Mouse (Mus musculus): ENCODE data around the gene Hsd3b4. TPM values are rescaled to one million over a fixed set of nuclear protein-coding genes. Genes with fewer than 3 reads are reported as not detected.
"Not testable (repeated sequence)": the region's sequence is repeated elsewhere in the genome, so short reads cannot be mapped to it uniquely, and the experiment has no call there.

The Hsd3b4 gene
- polyA plus RNA-seq (2015; fragmentation: Nextera tagmentation; extraction: Ambion mirVana): not detected in 2 replicates

GRCm38 (mm10) chr3:98510414-98510813 lies at the start of gene Hsd3b4:
Gene Hsd3b4, minus strand, starts transcription at chr3:98510514.
- not testable (repeated sequence) for H3K9me3 ChIP-seq; H3K4me2 ChIP-seq; H3K4me3 ChIP-seq; H3K36me3 ChIP-seq; ATAC-seq (ENCODE audit: low FRiP score); H3K9ac ChIP-seq; H3K27ac ChIP-seq; H3K4me1 ChIP-seq (replicated peaks); H3K27me3 ChIP-seq
- WGBS: no CpG with 5 or more reads among the region's 1 CpGs

GRCm38 (mm10) chr3:98550832-98551231 lies 40.5 kb upstream of the Hsd3b4 start:
- not testable (repeated sequence) for H3K4me2 ChIP-seq; ATAC-seq (ENCODE audit: low FRiP score); H3K9ac ChIP-seq; H3K4me3 ChIP-seq; H3K27ac ChIP-seq; H3K9me3 ChIP-seq; H3K36me3 ChIP-seq; H3K4me1 ChIP-seq (replicated peaks); H3K27me3 ChIP-seq
- no CpG with 5 or more reads among the region's 1 CpGs for WGBS

GRCm38 (mm10) chr3:98550215-98550614 lies 39.9 kb upstream of the Hsd3b4 start:
- not testable (repeated sequence) for H3K9ac ChIP-seq; H3K27ac ChIP-seq; H3K4me2 ChIP-seq; H3K9me3 ChIP-seq; H3K4me1 ChIP-seq (replicated peaks); H3K27me3 ChIP-seq; H3K4me3 ChIP-seq; H3K36me3 ChIP-seq
- WGBS: no CpG with 5 or more reads among the region's 2 CpGs
- ATAC-seq (ENCODE audit: low FRiP score): 0 out of 2 replicates have a peak, but pooled peaks have one; percentile 54

GRCm38 (mm10) chr3:98548495-98548894 lies 38.2 kb upstream of the Hsd3b4 start:
- not testable (repeated sequence) for H3K4me1 ChIP-seq (replicated peaks); H3K9ac ChIP-seq; H3K4me2 ChIP-seq; H3K36me3 ChIP-seq; H3K9me3 ChIP-seq; ATAC-seq (ENCODE audit: low FRiP score); H3K27ac ChIP-seq; H3K27me3 ChIP-seq; H3K4me3 ChIP-seq
- 100% methylated on average over 1 of the region's 1 CpGs for WGBS

GRCm38 (mm10) chr3:98547641-98548040 lies 37.3 kb upstream of the Hsd3b4 start:
- not testable (repeated sequence) for H3K4me1 ChIP-seq (replicated peaks); H3K9me3 ChIP-seq; H3K27me3 ChIP-seq; ATAC-seq (ENCODE audit: low FRiP score); H3K4me3 ChIP-seq; H3K36me3 ChIP-seq; H3K9ac ChIP-seq; H3K4me2 ChIP-seq; H3K27ac ChIP-seq

GRCm38 (mm10) chr3:98524978-98525377 lies 14.7 kb upstream of the Hsd3b4 start:
- H3K9ac ChIP-seq; ATAC-seq (ENCODE audit: low FRiP score); H3K4me2 ChIP-seq; H3K9me3 ChIP-seq; H3K4me3 ChIP-seq; H3K27ac ChIP-seq; H3K36me3 ChIP-seq; H3K27me3 ChIP-seq; H3K4me1 ChIP-seq (replicated peaks): not testable (repeated sequence)

GRCm38 (mm10) chr3:98524552-98524951 lies 14.2 kb upstream of the Hsd3b4 start:
- not testable (repeated sequence) for H3K9me3 ChIP-seq; H3K4me1 ChIP-seq (replicated peaks); H3K4me2 ChIP-seq; ATAC-seq (ENCODE audit: low FRiP score); H3K4me3 ChIP-seq; H3K36me3 ChIP-seq; H3K27ac ChIP-seq; H3K27me3 ChIP-seq; H3K9ac ChIP-seq
- no CpG with 5 or more reads among the region's 1 CpGs for WGBS

- H3K9ac ChIP-seq; H3K36me3 ChIP-seq; H3K4me2 ChIP-seq; H3K4me1 ChIP-seq (replicated peaks); H3K27me3 ChIP-seq; ATAC-seq (ENCODE audit: low FRiP score); H3K9me3 ChIP-seq; H3K4me3 ChIP-seq; H3K27ac ChIP-seq: not testable (repeated sequence)
- 50% methylated on average over 1 of the region's 2 CpGs for WGBS
These were observed 12.5 kb upstream of the Hsd3b4 start for GRCm38 (mm10) chr3:98522779-98523178.

- H3K27ac ChIP-seq; H3K27me3 ChIP-seq; H3K4me3 ChIP-seq; H3K36me3 ChIP-seq; ATAC-seq (ENCODE audit: low FRiP score); H3K4me2 ChIP-seq; H3K9me3 ChIP-seq; H3K4me1 ChIP-seq (replicated peaks); H3K9ac ChIP-seq: not testable (repeated sequence)
- WGBS: no CpG with 5 or more reads among the region's 5 CpGs
These were observed 3.1 kb downstream of the Hsd3b4 start for GRCm38 (mm10) chr3:98507229-98507628.

- not testable (repeated sequence) for ATAC-seq (ENCODE audit: low FRiP score); H3K9me3 ChIP-seq; H3K9ac ChIP-seq; H3K4me1 ChIP-seq (replicated peaks); H3K36me3 ChIP-seq; H3K4me3 ChIP-seq; H3K27ac ChIP-seq; H3K27me3 ChIP-seq; H3K4me2 ChIP-seq
These were observed 12.9 kb downstream of the Hsd3b4 start for GRCm38 (mm10) chr3:98497401-98497800.

GRCm38 (mm10) chr3:98496762-98497161 lies 13.6 kb downstream of the Hsd3b4 start:
- H3K4me2 ChIP-seq; H3K4me1 ChIP-seq (replicated peaks); H3K27ac ChIP-seq; H3K9ac ChIP-seq; H3K27me3 ChIP-seq; H3K4me3 ChIP-seq; H3K36me3 ChIP-seq; H3K9me3 ChIP-seq: not testable (repeated sequence)
- peak; percentile 43; the same call in 1 of the 2 replicates for ATAC-seq (ENCODE audit: low FRiP score)
- no CpG with 5 or more reads among the region's 2 CpGs for WGBS

- ATAC-seq (ENCODE audit: low FRiP score); H3K4me3 ChIP-seq; H3K4me1 ChIP-seq (replicated peaks); H3K27me3 ChIP-seq; H3K9me3 ChIP-seq; H3K9ac ChIP-seq; H3K4me2 ChIP-seq; H3K36me3 ChIP-seq; H3K27ac ChIP-seq: not testable (repeated sequence)
These were observed 15.3 kb downstream of the Hsd3b4 start for GRCm38 (mm10) chr3:98495055-98495454.

- not testable (repeated sequence) for H3K27me3 ChIP-seq; H3K4me1 ChIP-seq (replicated peaks); H3K9ac ChIP-seq; H3K27ac ChIP-seq; ATAC-seq (ENCODE audit: low FRiP score); H3K36me3 ChIP-seq; H3K4me3 ChIP-seq; H3K4me2 ChIP-seq; H3K9me3 ChIP-seq
These were observed 16.1 kb downstream of the Hsd3b4 start for GRCm38 (mm10) chr3:98494184-98494583.

GRCm38 (mm10) chr3:98471499-98471898 lies 38.8 kb downstream of the Hsd3b4 start:
- not testable (repeated sequence) for H3K4me2 ChIP-seq; H3K9ac ChIP-seq; H3K36me3 ChIP-seq; ATAC-seq (ENCODE audit: low FRiP score); H3K27me3 ChIP-seq; H3K4me3 ChIP-seq; H3K27ac ChIP-seq; H3K4me1 ChIP-seq (replicated peaks); H3K9me3 ChIP-seq
